12 mouse cellular contexts compared by ENCODE assay signal in the genomic region with DNA sequence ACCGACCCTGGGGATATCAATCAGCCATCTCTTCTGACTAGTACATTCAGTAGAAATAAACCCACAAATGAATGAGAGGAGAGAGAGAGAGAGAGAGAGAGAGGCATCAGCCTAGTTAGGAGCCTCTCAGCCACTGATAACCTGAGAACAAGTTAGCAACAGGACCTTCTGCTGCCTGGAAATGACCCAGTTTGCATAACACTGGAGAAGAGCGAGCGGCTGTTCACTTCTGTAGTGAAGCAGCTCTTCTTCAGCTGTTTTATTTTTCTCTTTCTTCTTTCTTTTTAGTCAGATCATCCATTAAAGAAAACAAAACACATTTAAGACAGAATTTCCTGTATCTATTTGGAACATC.
DNase-seq lines count a peak whose midpoint lies in the region; ATAC-seq lines count a peak whose summit lies in the region.
"Had no signal": no experiment of that assay in that cellular context is flagged by ENCODE, and none has a peak within 500 bp of the region (broad histone marks: within the 10 kb centered on the region; RNA-seq: fewer than 3 reads in every experiment).

No protein-coding gene starts in this region.

- H3K4me3 ChIP-seq in hindbrain, embryonic 14.5 days (replicated peaks; ENCODE audit: low read length): no peak overlapping the region
- no peak overlapping the region for H3K4me3 ChIP-seq in hindbrain, embryonic 12.5 days
- H3K4me3 ChIP-seq in neural tube, embryonic 13.5 days: no peak overlapping the region
- H3K4me3 ChIP-seq in hindbrain, embryonic 16.5 days (ENCODE audit: low read length): no peak overlapping the region
- no peak overlapping the region for H3K4me3 ChIP-seq in stomach, embryonic 16.5 days (replicated peaks; ENCODE audit: low read length)
- H3K4me3 ChIP-seq: erythroblast, embryonic 14.5 days had no signal

- no peak for DNase-seq in hindbrain, embryonic 14.5 days (ENCODE audit: low spot score)
- DNase-seq in neural tube, embryonic 10.5 days (ENCODE audit: extremely low spot score, low spot score): no peak
- no peak for DNase-seq in thymus, postnatal 10 days (ENCODE audit: low spot score in 2 of 2)
- DNase-seq: adrenal gland, postnatal 10 days; cerebellum, postnatal 36 days; right cerebral cortex, postnatal 4 days had no signal

- 25% methylated on average over 3 of the region's 3 CpGs for WGBS in hindbrain, embryonic 14.5 days
- 30% methylated on average over 3 of the region's 3 CpGs for WGBS in hindbrain, embryonic 12.5 days
- 37% methylated on average over 3 of the region's 3 CpGs for WGBS in neural tube, embryonic 13.5 days
- 28% methylated on average over 3 of the region's 3 CpGs for WGBS in hindbrain, embryonic 16.5 days
- 37% methylated on average over 3 of the region's 3 CpGs for WGBS in stomach, embryonic 16.5 days

- peak overlapping the region; percentile 26; the same call in 1 of the 2 replicates for H3K27ac ChIP-seq in hindbrain, embryonic 14.5 days
- no peak overlapping the region for H3K27ac ChIP-seq in hindbrain, embryonic 12.5 days
- H3K27ac ChIP-seq in neural tube, embryonic 13.5 days (replicated peaks): peak overlapping the region; percentile 52; the same call in 1 of the 2 replicates
- H3K27ac ChIP-seq in hindbrain, embryonic 16.5 days (ENCODE audit: low read depth, low read length): peak overlapping the region; percentile 57
- H3K27ac ChIP-seq in stomach, embryonic 16.5 days (ENCODE audit: low read length): peak overlapping the region; percentile 53; the same call in 1 of the 2 replicates

- H3K36me3 ChIP-seq in hindbrain, embryonic 14.5 days (replicated peaks; ENCODE audit: control insufficient read depth, insufficient read depth): no peaks in the 10 kb centered on the region
- H3K36me3 ChIP-seq in hindbrain, embryonic 12.5 days: no peaks in the 10 kb centered on the region
- no peaks in the 10 kb centered on the region for H3K36me3 ChIP-seq in neural tube, embryonic 13.5 days
- no peaks in the 10 kb centered on the region for H3K36me3 ChIP-seq in hindbrain, embryonic 16.5 days (ENCODE audit: control insufficient read depth, insufficient read depth, low read length)
- no peaks in the 10 kb centered on the region for H3K36me3 ChIP-seq in stomach, embryonic 16.5 days (ENCODE audit: control insufficient read depth, insufficient read depth, low read length)

- no peak for ATAC-seq in hindbrain, embryonic 14.5 days (ENCODE audit: low FRiP score)
- no peak for ATAC-seq in hindbrain, embryonic 12.5 days (ENCODE audit: low FRiP score)
- no peak for ATAC-seq in neural tube, embryonic 13.5 days (ENCODE audit: low read depth)
- ATAC-seq in hindbrain, embryonic 16.5 days: peak; percentile 48; the same call in 1 of the 2 replicates
- no peak for ATAC-seq in stomach, embryonic 16.5 days (ENCODE audit: insufficient read depth, low FRiP score)
- ATAC-seq: Patski had no signal

- H3K27me3 ChIP-seq in hindbrain, embryonic 14.5 days (ENCODE audit: control insufficient read depth, insufficient read depth, low read length): peaks cover 25% of the 10 kb centered on the region
- H3K27me3 ChIP-seq in hindbrain, embryonic 12.5 days: peaks cover 46% of the 10 kb centered on the region
- peaks cover 31% of the 10 kb centered on the region for H3K27me3 ChIP-seq in neural tube, embryonic 13.5 days
- no peaks in the 10 kb centered on the region for H3K27me3 ChIP-seq in hindbrain, embryonic 16.5 days (replicated peaks; ENCODE audit: control insufficient read depth, insufficient read depth, low read length)
- no peaks in the 10 kb centered on the region for H3K27me3 ChIP-seq in stomach, embryonic 16.5 days (ENCODE audit: control insufficient read depth, insufficient read depth, low read length)
- H3K27me3 ChIP-seq: Patski had no signal

- H3K9me3 ChIP-seq in hindbrain, embryonic 14.5 days (ENCODE audit: control insufficient read depth, low read length): no peaks in the 10 kb centered on the region
- no peaks in the 10 kb centered on the region for H3K9me3 ChIP-seq in hindbrain, embryonic 12.5 days (replicated peaks)
- H3K9me3 ChIP-seq in neural tube, embryonic 13.5 days: no peaks in the 10 kb centered on the region
- no peaks in the 10 kb centered on the region for H3K9me3 ChIP-seq in hindbrain, embryonic 16.5 days (ENCODE audit: control insufficient read depth, low read length)
- no peaks in the 10 kb centered on the region for H3K9me3 ChIP-seq in stomach, embryonic 16.5 days (replicated peaks; ENCODE audit: control insufficient read depth, low read length)

- H3K4me2 ChIP-seq in hindbrain, embryonic 14.5 days (replicated peaks): no peak overlapping the region
- no peak overlapping the region for H3K4me2 ChIP-seq in hindbrain, embryonic 12.5 days (replicated peaks)
- H3K4me2 ChIP-seq in neural tube, embryonic 13.5 days: no peak overlapping the region
- no peak overlapping the region for H3K4me2 ChIP-seq in hindbrain, embryonic 16.5 days (ENCODE audit: low read length)
- H3K4me2 ChIP-seq in stomach, embryonic 16.5 days (ENCODE audit: low read depth, low read length): no peak overlapping the region

- H3K4me1 ChIP-seq in hindbrain, embryonic 14.5 days (replicated peaks; ENCODE audit: control insufficient read depth, insufficient read depth, low read length): no peaks in the 10 kb centered on the region
- no peaks in the 10 kb centered on the region for H3K4me1 ChIP-seq in hindbrain, embryonic 12.5 days
- H3K4me1 ChIP-seq in neural tube, embryonic 13.5 days (replicated peaks): peaks cover 20% of the 10 kb centered on the region
- peaks cover 6% of the 10 kb centered on the region for H3K4me1 ChIP-seq in hindbrain, embryonic 16.5 days (ENCODE audit: control insufficient read depth, insufficient read depth, low read depth, low read length)
- peaks cover 5% of the 10 kb centered on the region; the same call in 1 of the 2 replicates for H3K4me1 ChIP-seq in stomach, embryonic 16.5 days (ENCODE audit: control insufficient read depth, insufficient read depth, low read length)

- H3K9ac ChIP-seq in hindbrain, embryonic 14.5 days: no peak overlapping the region
- no peak overlapping the region for H3K9ac ChIP-seq in hindbrain, embryonic 12.5 days
- H3K9ac ChIP-seq in neural tube, embryonic 13.5 days: no peak overlapping the region
- H3K9ac ChIP-seq in hindbrain, embryonic 16.5 days (ENCODE audit: low read depth, low read length): no peak overlapping the region
- no peak overlapping the region for H3K9ac ChIP-seq in stomach, embryonic 16.5 days (ENCODE audit: low read length)
